Mouse (Mus musculus) erythroid progenitor cell, adult 5-6 weeks (primary cell): ENCODE measurements at regions not wholly inside any gene's neighbourhood (a gene's known extent, or its start where the extent isn't known, plus 50 kb on each side); places are given as distances from the start of the nearest gene placed in this dataset.
"Not testable (repeated sequence)": the region's sequence is repeated elsewhere in the genome, so short reads cannot be mapped to it uniquely, and the experiment has no call there.

Source experiments
- ATAC-seq: replicated peaks from 2 replicates; pipeline ENCODE4 v1.8.0; 2016; ENCODE audit warnings: moderate number of reproducible peaks, mild to moderate bottlenecking, moderate TSS enrichment, inconsistent platforms; ENCODE audit not compliant: poor library complexity, low FRiP score, severe bottlenecking

DNA sequence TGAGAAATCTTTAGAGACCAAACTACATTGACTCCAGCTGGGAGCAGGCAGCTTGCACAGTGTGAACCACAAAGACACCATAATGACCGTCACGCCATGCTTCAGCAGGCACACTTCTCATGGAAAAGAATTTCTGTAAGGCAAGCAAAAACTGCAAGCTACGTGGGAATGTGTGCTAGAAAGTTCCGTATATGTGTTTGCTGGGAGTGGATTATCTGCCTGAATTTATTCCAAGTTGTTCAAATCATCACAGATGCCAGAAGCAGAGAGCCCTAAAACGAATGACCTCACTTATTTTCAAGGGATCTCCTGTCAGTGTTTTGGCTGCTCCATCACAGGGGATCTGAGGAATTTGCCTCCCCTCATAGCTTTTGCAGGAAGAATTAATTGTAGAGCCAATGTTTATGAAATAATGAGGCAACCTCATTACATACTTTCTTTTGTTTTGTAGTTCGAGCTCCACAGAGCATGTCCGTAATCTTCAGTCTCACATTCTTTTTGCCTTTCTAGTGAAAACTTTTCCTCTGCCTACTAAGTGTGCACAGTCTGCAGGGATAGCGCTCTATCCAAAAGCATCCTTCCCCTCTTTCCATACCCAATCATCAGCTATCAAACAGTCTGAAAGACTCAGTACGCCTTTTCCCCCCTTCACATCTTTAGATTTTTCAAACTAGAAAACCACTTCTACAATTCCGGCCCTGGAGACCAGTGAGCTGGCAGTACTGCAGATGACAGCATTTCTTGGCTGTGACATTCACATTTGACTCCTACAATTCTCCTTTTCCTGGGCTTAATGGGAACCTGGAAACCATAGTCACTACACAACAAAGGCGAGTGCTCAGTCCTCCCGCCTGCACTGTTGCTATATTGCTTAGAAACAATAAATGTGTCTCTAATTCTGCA lies 898.0 kb downstream of the Ttll7 start:
- no peak for ATAC-seq

DNA sequence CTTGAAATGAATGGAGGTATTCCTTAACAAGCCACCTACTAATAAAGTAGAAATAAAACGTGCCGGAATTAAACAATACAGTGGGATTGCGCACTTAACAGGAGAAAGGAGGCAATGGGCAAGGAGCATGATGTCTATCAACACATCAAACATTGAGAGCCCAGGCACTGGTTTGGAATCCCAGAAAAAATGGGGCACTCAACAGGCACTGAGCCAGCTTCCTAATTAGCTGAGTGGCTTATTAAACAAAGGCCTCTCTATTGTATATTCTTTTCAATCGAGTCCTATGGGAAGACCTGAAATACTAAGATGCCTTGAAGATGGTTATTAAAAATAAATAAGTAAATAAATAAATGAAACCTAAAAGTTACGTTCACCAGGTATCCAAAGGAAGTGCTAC lies 897.3 kb downstream of the Ttll7 start:
- no peak for ATAC-seq

DNA sequence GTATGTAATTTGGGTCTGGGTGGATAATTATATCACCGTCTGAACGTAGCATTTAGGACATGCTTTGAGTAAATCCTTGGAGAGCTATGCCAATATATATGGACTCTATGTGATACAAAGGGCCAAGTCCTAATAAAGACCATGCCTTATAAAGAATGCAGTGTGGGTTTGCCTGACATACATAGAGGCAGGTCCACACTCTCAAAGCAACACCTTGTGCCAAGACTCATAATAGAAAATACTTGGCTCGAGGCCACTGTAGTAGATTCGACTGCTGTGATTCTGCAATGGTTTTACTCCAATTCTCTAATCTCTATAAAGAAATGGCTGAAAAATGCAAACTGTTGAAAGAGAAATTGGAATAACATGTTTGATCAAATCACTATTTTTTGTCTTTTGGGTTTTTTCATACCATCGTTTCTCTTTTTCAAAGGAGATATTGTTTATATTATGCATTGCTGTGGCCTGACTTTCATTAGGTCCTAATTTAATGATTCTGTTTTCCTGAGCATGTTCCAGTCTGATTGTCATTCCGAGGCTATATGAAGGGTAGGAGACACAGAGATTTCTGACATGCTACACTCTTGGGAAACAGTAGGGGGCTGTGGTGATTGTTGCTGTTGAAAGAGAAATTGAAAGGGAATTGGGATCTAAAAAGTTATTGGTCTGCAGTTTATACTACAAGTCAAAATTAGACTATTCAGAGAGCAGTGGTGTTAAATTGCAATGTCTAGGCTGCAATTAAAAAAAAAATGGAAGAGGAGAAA lies 884.7 kb downstream of the Ttll7 start:
- no peak for ATAC-seq

DNA sequence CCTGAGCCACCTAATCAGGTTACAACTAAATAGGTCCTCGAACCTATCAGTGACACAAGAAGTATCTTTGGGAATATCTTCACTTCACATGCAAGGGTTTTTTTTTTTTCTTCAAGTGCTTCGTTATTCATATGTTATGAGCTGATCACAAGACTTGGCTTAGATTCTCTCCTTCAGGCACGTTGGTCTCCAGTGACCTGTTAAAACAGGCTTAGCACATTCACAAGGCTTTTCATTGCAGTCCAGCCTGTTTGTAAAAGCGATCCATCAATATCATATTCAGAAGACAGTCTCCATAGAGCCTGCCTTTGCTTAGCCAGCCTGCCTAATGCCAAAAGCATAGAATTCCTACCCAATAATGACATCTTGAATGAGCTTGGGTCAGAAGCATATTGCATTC lies 864.2 kb downstream of the Ttll7 start:
- no peak for ATAC-seq

DNA sequence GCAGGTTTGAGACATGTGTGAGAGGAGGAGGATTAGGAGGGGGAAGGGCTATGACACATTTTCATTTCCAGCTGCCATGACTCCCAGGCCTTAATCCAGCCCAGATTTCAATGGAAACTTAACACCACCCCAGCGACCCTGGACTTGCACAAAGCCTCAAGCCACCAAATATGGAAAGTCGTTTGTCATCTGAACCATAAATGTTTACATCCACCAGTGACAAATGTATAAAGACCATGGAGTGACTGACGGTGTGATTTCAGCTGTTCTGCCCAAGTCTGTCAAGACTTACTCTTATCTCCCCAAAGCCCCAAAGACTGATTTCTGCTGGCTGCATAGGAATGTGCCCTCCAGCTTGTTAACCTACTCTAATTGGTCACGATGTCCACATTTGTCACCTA lies 855.2 kb downstream of the Ttll7 start:
- ATAC-seq = no peak

DNA sequence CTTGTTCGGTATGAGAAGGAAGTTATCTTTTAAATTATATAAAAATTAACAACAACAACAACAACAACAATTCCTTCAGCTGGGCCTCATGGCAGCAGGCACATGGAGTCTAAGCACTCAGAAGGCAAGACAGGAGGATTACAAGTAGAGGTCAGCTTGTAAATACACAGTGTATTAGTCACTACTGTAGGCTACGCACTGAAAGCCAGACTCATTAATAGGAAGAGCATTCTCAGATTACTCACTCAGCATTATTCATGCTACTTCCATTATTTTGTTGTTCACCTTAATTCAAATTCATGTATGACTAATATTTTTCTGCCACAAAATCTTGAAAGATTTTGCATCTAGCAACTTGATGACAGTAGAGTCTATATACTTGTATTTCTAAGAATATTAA lies 831.6 kb downstream of the Ttll7 start:
- no peak for ATAC-seq

DNA sequence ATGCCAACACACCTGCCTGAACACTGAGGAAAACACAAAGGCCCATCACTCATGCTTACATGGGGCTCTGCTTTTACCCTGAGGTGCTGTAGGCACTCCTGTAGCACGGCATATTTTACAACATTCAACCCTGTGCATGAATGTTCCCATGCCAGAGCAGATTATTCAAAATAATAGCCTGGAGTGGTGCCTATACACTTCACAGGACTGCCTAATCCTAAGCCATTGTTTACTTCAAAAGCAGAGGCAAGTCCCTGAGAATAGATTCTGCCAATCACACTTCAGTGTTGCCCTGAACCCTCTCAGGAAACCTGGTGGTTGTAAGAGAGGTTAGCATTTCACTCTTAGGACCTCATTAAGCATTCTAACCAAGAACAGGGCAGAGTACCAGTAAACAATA lies 828.1 kb downstream of the Ttll7 start:
- ATAC-seq = no peak

DNA sequence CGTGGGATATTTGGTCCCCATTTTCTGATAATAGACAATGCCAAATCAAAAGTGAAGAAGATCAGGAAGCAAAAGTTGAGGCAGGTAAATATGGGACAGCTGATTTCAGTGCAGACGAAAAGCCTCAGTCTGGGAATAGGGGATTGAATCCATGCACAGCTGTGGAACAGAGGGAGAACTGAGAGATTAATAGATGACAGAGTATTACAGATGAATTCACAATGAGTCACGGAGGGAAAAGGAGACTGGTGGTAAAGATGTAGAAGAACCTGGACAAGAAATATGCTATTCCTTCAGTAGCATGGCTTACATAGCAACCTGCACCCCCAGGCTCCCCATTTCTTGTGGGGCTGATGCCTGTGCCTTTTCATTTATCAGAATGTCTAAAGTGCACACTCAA lies 810.4 kb downstream of the Ttll7 start:
- no peak for ATAC-seq

DNA sequence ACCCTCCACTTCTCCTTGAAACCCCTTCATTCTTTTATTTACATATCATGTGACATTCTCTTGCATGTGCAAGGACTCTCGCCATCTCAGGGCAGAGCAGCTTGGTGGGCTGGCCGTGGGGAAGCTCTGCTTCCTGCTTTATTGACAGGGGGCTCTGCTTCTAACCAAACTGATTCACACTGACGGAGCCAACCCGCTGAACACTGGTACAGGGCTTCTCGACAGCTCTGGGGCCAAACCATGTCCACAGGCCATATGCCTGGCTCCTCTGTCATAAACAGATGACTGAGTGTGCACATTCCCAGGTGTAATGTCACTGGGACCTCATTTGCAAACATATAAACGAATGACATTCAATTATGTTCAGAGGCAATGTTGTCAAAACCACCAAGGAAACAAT lies 800.7 kb downstream of the Ttll7 start:
- ATAC-seq = no peak

DNA sequence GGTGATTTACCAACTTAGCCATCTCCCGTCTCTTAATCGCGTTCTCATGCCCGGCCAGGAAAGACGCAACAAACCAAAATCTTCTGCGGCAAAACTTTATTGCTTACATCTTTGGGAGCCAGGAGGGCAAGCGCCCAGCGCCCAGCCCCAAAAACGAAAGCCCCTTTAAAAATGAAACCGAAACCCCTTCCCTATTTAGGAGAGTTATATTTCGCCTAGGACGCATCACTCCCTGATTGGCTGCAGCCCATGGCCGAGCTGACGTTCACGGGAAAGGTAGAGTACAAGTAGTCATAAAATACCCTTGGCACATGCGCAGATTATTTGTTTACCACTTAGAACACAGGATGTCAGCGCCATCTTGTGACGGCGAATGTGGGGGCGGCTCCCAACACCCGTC lies 783.3 kb downstream of the Ttll7 start:
- not testable (repeated sequence) for ATAC-seq

DNA sequence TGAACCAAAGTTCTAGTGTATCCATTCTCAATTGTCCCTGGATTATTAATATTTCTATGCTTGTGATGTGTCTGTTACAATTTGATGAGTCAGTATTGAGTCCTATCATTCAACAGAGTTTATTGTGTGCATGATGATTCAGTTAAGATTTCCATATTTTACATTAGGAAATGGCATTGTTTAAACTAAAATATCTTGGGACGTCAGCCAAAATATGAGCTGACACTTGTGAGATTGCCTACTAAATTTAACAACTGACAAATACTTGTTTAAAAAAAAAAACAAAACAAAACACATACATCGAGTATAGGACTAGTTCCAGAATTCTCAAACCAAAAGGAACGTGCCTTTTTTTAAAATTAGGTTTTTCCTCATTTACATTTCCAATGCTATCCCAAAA lies 779.0 kb downstream of the Ttll7 start:
- ATAC-seq = no peak

DNA sequence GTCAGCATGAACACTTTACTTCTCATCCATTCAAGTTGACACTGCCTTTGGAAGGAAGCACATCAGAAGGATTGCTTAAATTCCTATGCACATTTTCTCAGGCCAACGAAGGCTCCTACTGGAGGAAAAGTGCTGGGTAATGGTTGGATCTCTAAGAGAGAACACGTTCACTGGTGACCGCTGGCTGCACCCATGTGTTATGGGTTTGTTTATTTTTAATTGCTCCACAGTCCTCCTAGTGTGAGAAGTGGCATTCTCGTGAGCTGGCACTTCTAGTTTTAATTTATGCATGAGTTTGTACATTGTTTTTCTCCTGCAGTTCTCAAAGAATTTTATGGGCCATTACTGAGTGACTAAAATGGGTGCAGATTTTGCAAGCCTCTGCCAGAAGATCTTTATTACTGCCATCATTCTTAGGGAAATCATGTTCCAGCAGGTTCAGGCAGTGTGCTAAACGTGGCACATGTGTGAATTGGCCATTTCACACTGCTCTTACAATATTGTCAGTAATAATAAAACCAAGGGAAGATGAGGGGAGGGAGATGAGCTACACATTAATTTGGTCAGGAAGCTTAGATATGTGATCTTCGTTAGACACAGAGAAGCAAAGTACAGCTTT lies 731.6 kb downstream of the Ttll7 start:
- no peak for ATAC-seq

DNA sequence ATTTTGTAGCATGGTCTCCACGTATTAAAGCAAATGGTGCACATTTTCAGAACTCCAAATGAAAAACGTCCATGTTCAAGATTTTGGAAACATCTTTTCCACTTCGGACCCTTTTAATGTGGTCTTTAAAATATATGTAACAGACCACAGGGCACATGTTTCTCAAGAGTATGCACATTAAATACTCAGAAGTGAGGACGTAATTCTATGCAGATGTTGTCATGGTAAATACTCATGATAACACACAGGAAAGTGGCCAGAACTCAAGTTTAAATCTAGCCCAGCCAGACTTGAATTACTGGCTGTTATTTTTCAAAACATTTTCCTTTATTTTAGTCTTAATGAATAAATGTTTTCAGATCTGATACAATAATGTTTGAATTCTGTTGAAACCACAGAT lies 719.7 kb downstream of the Ttll7 start:
- ATAC-seq = no peak

DNA sequence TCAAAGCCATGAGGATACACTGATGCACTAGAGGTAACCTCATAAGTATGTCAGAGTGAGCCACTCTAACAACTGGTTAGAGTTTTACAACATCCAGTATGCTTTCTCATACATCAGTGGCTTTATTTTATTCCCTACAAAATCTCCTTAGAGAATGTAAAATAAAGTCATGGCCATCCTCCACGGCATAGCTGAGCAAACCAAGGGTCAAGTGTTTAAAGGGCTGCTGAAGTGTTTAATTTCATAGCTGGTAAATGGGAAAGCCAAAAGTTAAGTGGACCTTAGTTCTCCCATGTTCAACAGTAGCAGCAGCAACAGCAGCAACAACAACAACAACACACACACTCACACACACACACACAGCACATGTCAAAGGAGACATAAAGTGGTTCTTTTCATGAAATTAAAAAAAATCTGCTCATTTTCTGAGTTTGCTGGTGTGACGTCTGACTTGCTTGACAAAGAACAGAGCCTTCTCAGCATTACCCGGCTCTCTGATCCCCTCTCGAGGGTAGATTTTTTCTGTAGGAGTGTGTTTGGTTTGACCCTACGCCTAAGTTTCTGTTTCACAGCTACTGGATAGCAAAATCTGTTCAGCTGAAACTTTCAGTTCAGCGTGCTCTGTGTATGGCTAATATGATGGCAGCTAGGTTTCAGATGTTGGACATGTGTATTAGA lies 693.3 kb downstream of the Ttll7 start:
- no peak for ATAC-seq

DNA sequence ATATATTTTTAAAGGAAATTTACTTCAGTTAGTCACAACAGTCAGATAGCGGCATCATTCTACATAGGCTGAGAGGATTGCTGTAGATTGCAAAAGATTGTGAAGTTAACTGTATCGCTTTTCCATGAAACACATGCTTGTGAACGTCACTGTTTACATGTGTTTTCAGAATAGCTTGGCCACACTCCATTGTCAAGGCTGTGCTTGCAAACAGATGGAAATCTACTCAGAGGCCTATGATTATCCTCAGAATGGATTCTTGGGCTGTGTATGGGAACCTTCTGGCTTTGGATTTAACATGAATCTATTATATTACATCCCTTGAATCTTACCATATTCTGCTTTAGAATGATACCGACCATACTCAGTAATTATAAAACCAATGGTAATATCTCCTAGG lies 690.1 kb downstream of the Ttll7 start:
- ATAC-seq = no peak

DNA sequence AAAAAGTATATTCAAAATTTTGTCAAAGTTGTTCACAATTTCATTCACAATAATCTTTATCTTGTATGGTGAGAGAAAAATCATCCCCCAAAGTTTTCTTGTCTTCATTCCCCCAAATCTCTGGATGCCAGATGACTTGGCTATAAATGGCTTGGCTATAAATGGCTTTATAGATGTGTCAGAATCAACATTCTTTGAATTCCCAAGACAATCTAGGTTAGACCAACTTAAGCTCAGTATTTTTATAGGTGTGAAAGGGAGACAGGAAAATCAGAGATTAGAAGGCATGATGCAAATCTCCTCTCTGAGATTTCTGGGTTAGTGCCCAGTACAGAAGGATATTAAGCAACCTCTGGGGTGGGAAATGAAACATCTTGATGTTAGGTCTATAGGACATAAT lies 685.4 kb downstream of the Ttll7 start:
- ATAC-seq = no peak

DNA sequence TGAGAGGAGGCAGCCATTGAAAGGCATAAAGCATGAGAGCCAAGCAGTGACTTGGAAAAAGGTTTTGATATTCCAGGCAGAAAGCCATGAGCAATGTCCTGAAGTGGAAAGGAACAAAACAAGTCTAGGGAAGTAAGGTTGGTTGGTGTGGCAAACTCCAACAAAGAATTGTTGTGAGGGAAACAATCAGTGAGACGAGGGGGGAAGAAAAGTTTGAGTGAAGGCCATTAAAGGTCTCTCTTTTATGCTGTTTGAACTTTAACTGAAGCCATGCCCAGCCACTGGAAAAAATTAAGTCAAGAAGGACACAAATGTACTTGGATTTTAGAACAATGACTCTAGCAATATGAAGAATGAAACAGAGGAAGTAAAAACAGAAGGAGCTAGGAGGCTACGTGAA lies 680.0 kb downstream of the Ttll7 start:
- ATAC-seq = no peak

DNA sequence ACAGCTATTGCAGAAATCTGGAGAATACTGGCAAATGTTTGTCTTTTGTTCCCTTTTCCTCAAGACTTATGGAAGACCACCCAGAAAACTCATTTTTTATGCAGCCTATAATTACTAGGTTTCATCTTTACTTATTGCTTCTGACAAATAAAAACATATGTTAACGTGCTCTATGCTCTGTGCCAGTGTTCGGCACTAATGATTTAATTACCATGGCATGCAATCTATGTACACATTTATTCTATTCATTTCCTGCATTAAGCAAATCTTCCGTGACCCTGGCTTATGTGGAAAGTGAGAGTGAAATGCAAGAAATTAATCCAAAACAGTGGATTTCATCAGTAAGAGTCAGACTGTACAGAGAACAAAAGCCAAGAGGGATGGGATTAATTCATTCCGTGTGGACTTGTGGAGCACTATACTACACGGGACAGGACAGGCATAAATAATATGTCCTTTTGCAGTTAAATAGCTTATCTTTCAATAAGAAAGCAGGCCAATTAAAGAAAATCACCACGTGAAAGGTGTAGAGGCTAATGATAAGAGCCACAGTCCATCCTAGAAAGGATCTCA lies 679.5 kb downstream of the Ttll7 start:
- no peak for ATAC-seq
